Mouse (Mus musculus) midbrain, postnatal 0 days (tissue): ENCODE measurements around the gene Reg3a. TPM values are rescaled to one million over a fixed set of nuclear protein-coding genes. Genes with fewer than 3 reads are reported as not detected.
"Not testable (repeated sequence)": the region's sequence is repeated elsewhere in the genome, so short reads cannot be mapped to it uniquely, and the experiment has no call there.

Source experiments
- ATAC-seq: fragments of 200-750 bp; cut with Nextera tagmentation; 2 replicates; pipeline ENCODE4 v1.8.0; 2017; ENCODE audit warnings: moderate number of reproducible peaks, mild to moderate bottlenecking, moderate TSS enrichment, moderate library complexity; ENCODE audit not compliant: low FRiP score
- DNase-seq: peaks from one replicate; pipeline ENCODE4 v3.0.0-alpha.2; 2015; ENCODE audit warnings: low spot score
- H3K27ac ChIP-seq: fragments of 300-500 bp; sonication (generic); 2 replicates; pipeline ENCODE4 v1.5.1; 2014; ENCODE audit warnings: low read depth, mild to moderate bottlenecking, low read length, mixed read lengths
- H3K27me3 ChIP-seq: fragments of 300-500 bp; sonication (generic); 2 replicates; pipeline ENCODE4 v1.6.1; 2014; ENCODE audit warnings: low read length, control low read depth, mixed read lengths; ENCODE audit not compliant: insufficient read depth
- H3K36me3 ChIP-seq: fragments of 300-500 bp; sonication (generic); 2 replicates; pipeline ENCODE4 v1.6.1; 2014; ENCODE audit warnings: low read length, control low read depth, mixed read lengths; ENCODE audit not compliant: insufficient read depth
- H3K4me1 ChIP-seq: fragments of 300-500 bp; sonication (generic); 2 replicates; pipeline ENCODE4 v1.6.1; 2014; ENCODE audit warnings: mild to moderate bottlenecking, control low read depth, antibody characterized with exemption, low read length, mixed read lengths; ENCODE audit not compliant: insufficient read depth
- H3K4me2 ChIP-seq: fragments of 300-500 bp; sonication (generic); 2 replicates; pipeline ENCODE4 v1.6.1; 2014; ENCODE audit warnings: low read depth, mild to moderate bottlenecking, low read length, mixed read lengths; ENCODE audit not compliant: poor library complexity, severe bottlenecking
- H3K4me3 ChIP-seq: fragments of 300-500 bp; sonication (generic); 2 replicates; pipeline ENCODE4 v1.5.1; 2014; ENCODE audit warnings: low read depth, mild to moderate bottlenecking, low read length, moderate library complexity
- H3K9ac ChIP-seq: fragments of 300-500 bp; sonication (generic); replicated peaks from 2 replicates; pipeline ENCODE4 v1.6.1; 2014; ENCODE audit warnings: mild to moderate bottlenecking, low read length, moderate library complexity, mixed read lengths; ENCODE audit not compliant: poor library complexity, severe bottlenecking
- H3K9me3 ChIP-seq: fragments of 300-500 bp; sonication (generic); 2 replicates; pipeline ENCODE4 v1.6.1; 2016; ENCODE audit warnings: low read length, control low read depth
- CTCF ChIP-seq: IDR thresholded peaks from 2 replicates; pipeline ENCODE4 v1.5.1; 2016; ENCODE audit warnings: antibody characterized with exemption, mild to moderate bottlenecking
- WGBS: fragments of 180-500 bp; shearing (Covaris S2); extraction: QIAGEN DNeasy Blood & Tissue Kit; methylation state at CpG from one replicate; pipeline ENCODE4 v1.1.7; 2014; 5-methylcytosine and 5-hydroxymethylcytosine counted together
- polyA plus RNA-seq: library from polyadenylated mRNA; unstranded; fragments of >200 nt; fragmentation: Nextera tagmentation; extraction: Ambion mirVana; gene quantifications from 2 replicates; pipeline ENCODE4 v1.2.1, GENCODE M21; 2015
- total RNA-seq: library from RNA; depleted of rRNA; stranded (reverse); fragments of >200 nt; gene quantifications from 2 replicates; pipeline ENCODE4 v1.2.3, GENCODE M21; 2014; rRNA removed

Reg3a gene
- total and polyA plus RNA-seq, 2 experiments from 2014 or later, result not detected

- no peak for ATAC-seq
- no peak for DNase-seq
- H3K9ac ChIP-seq, result no peak within 1 kb of the TSS
- no peak for TF ChIP-seq CTCF
- H3K4me3 ChIP-seq, result no peak within 1 kb of the TSS
- H3K27ac ChIP-seq, result no peak within 1 kb of the TSS
- 85% methylated on average over 2 of the region's 2 CpGs for WGBS
- no peaks in the 10 kb centered on the region for H3K36me3 ChIP-seq
- no peaks in the 10 kb centered on the region for H3K27me3 ChIP-seq
- no peaks in the 10 kb centered on the region for H3K4me1 ChIP-seq
- H3K4me2 ChIP-seq, result no peak within 1 kb of the TSS
- no peaks in the 10 kb centered on the region for H3K9me3 ChIP-seq
These were observed 1.7 kb upstream of the Reg3a start, which contains the start of gene Reg3d for GRCm38 (mm10) chr6:78378765-78379164. Gene Reg3d (minus strand): TSS chr6:78378865.

- TF ChIP-seq CTCF, result no peak
- H3K4me2 ChIP-seq, result no peak overlapping the region
- DNase-seq (no peak), ATAC-seq (no peak)
- H3K36me3 ChIP-seq, result no peaks in the 10 kb centered on the region
- no peaks in the 10 kb centered on the region for H3K27me3 ChIP-seq
- H3K27ac ChIP-seq, result no peak overlapping the region
- H3K9me3 ChIP-seq, result no peaks in the 10 kb centered on the region
- no peak overlapping the region for H3K4me3 ChIP-seq
- no peak overlapping the region for H3K9ac ChIP-seq
- WGBS, result 69% methylated on average over 3 of the region's 3 CpGs
- no peaks in the 10 kb centered on the region for H3K4me1 ChIP-seq
These were observed 5.1 kb downstream of the Reg3a start for GRCm38 (mm10) chr6:78385609-78386008.

GRCm38 (mm10) chr6:78395323-78395722 is 14.8 kb downstream of the Reg3a start, which contains the start of gene Reg2:
Gene Reg2 (plus strand): TSS chr6:78395623.
- WGBS, result 96% methylated on average over 4 of the region's 17 CpGs
- H3K4me2 ChIP-seq, H3K27ac ChIP-seq, DNase-seq, H3K9ac ChIP-seq, H3K4me1 ChIP-seq, H3K36me3 ChIP-seq, H3K27me3 ChIP-seq, ATAC-seq, H3K9me3 ChIP-seq, H3K4me3 ChIP-seq: not testable (repeated sequence)

GRCm38 (mm10) chr6:78422411-78422810 is 41.9 kb downstream of the Reg3a start, which contains the start of gene Reg1:
Gene Reg1 (plus strand): TSS chr6:78422711.
- not testable (repeated sequence) for H3K27me3 ChIP-seq, H3K4me1 ChIP-seq, H3K36me3 ChIP-seq, H3K9ac ChIP-seq, H3K4me3 ChIP-seq, ATAC-seq, H3K9me3 ChIP-seq, H3K4me2 ChIP-seq, H3K27ac ChIP-seq, DNase-seq

GRCm38 (mm10) chr6:78425497-78425896 is 45.0 kb downstream of the Reg3a start:
- no peak for DNase-seq
- Histone ChIP-seq H3K36me3 (no peaks in the 10 kb centered on the region), H3K4me3 (no peak overlapping the region), H3K9ac (no peak overlapping the region), H3K4me2 (no peak overlapping the region), H3K27me3 (no peaks in the 10 kb centered on the region), H3K27ac (no peak overlapping the region), H3K4me1 (no peaks in the 10 kb centered on the region), H3K9me3 (no peaks in the 10 kb centered on the region)
- no peak for ATAC-seq
- TF ChIP-seq CTCF, result no peak
- 85% methylated on average over 3 of the region's 3 CpGs for WGBS

Other genes starting within 250 kb of the Reg3a start
- gene Reg3b, start 10.1 kb upstream of the Reg3a start, total RNA-seq, result not detected in 2 replicates
- 0.23 and 0.37 TPM in 2 replicates for gene Reg3b, start 10.1 kb upstream of the Reg3a start, polyA plus RNA-seq
- gene Reg3d, start 1.8 kb upstream of the Reg3a start, total RNA-seq, result not detected in 2 replicates
- not detected in 2 replicates for gene Reg3d, start 1.8 kb upstream of the Reg3a start, polyA plus RNA-seq
- gene Reg2, start 14.9 kb downstream of the Reg3a start, total RNA-seq, result not detected in 2 replicates
- gene Reg2, start 14.9 kb downstream of the Reg3a start, polyA plus RNA-seq, result not detected in 2 replicates
- not detected in 2 replicates for gene Reg1, start 42.0 kb downstream of the Reg3a start, total RNA-seq
- not detected in 2 replicates for gene Reg1, start 42.0 kb downstream of the Reg3a start, polyA plus RNA-seq
- not detected in 2 replicates for gene Reg3g, start 88.2 kb downstream of the Reg3a start, total RNA-seq
- gene Reg3g, start 88.2 kb downstream of the Reg3a start, polyA plus RNA-seq, result 0.42 TPM in 1 of 2 replicates, not detected in the other